Mouse (Mus musculus) MEL (cell line): ENCODE measurements around the gene Ilf3. TPM values are rescaled to one million over a fixed set of nuclear protein-coding genes. Genes with fewer than 3 reads are reported as not detected.
A peak's percentile ranks its signal among the peaks of the same experiment; 100 is the strongest.

Source experiments
- DNase-seq: peaks from one replicate; pipeline ENCODE4 v3.0.0; 2011; ENCODE audit warnings: low read depth, low spot score
- H3K27ac ChIP-seq: 2 replicates; pipeline ENCODE4 v1.5.1; 2012; ENCODE audit warnings: low read depth, mild to moderate bottlenecking, control low read depth, low read length, moderate library complexity; ENCODE audit not compliant: control insufficient read depth
- H3K27me3 ChIP-seq, 2 experiments: fragments of 150-350 bp in 1 of 2; sonication (generic) in 1 of 2; 2 replicates each; pipeline ENCODE4 v1.6.1; 2012; ENCODE audit warnings: low read length in 2 of 2, mild to moderate bottlenecking in 2 of 2, improper control_type of control experiment in 1 of 2, moderate library complexity in 1 of 2; ENCODE audit not compliant: insufficient read depth in 2 of 2, control insufficient read depth in 1 of 2
- H3K36me3 ChIP-seq, 2 experiments: 2 replicates each; pipeline ENCODE4 v1.6.1; 2012 to 2014; ENCODE audit warnings: low read length in 2 of 2, improper control_type of control experiment in 1 of 2, inconsistent platforms in 1 of 2, mild to moderate bottlenecking in 1 of 2; ENCODE audit not compliant: insufficient read depth in 2 of 2, control insufficient read depth in 1 of 2
- H3K4me1 ChIP-seq, 2 experiments: fragments of 150-350 bp in 1 of 2; sonication (generic) in 1 of 2; 2 replicates each; pipeline ENCODE4 v1.6.1; 2012; ENCODE audit warnings: low read length in 2 of 2, improper control_type of control experiment in 1 of 2, mild to moderate bottlenecking in 1 of 2; ENCODE audit not compliant: insufficient read depth in 2 of 2, control insufficient read depth in 1 of 2
- H3K4me3 ChIP-seq, 2 experiments: fragments of 150-350 bp in 1 of 2; sonication (generic) in 1 of 2; 2 replicates each; pipeline ENCODE4 v1.5.1; 2012; ENCODE audit warnings: low read depth in 2 of 2, low read length in 2 of 2, mild to moderate bottlenecking in 2 of 2, moderate library complexity in 2 of 2, control low read depth in 1 of 2, improper control_type of control experiment in 1 of 2; ENCODE audit not compliant: control insufficient read depth in 1 of 2, insufficient read depth in 1 of 2
- H3K79me2 ChIP-seq: 2 replicates; pipeline ENCODE4 v1.6.1; 2012; ENCODE audit warnings: mild to moderate bottlenecking, low read length, moderate library complexity; ENCODE audit not compliant: control insufficient read depth, poor library complexity, insufficient read depth
- H3K9ac ChIP-seq: 2 replicates; pipeline ENCODE4 v1.6.1; 2012; ENCODE audit warnings: low read depth, mild to moderate bottlenecking, control low read depth, low read length, moderate library complexity; ENCODE audit not compliant: control insufficient read depth, poor library complexity, severe bottlenecking
- H3K9me3 ChIP-seq: fragments of 150-350 bp; sonication (generic); replicated peaks from 2 replicates; pipeline ENCODE4 v1.6.1; 2012; ENCODE audit warnings: mild to moderate bottlenecking, low read length, improper control_type of control experiment, moderate library complexity; ENCODE audit not compliant: insufficient read depth
- BHLHE40 ChIP-seq: IDR thresholded peaks from 2 replicates; pipeline ENCODE4 v1.6.1; 2012; ENCODE audit warnings: low read depth, mild to moderate bottlenecking, inconsistent platforms, low read length, improper control_type of control experiment, borderline replicate concordance
- CHD1 ChIP-seq: IDR thresholded peaks from 2 replicates; pipeline ENCODE4 v1.6.1; 2012; ENCODE audit warnings: low read depth, mild to moderate bottlenecking, inconsistent platforms, low read length, improper control_type of control experiment
- CHD2 ChIP-seq: IDR thresholded peaks from 2 replicates; pipeline ENCODE4 v1.6.1; 2011; ENCODE audit warnings: low read length, improper control_type of control experiment
- CTCF ChIP-seq, 3 experiments: IDR thresholded peaks in 2 of 3; conservative IDR thresholded peaks in 1 of 3; 2 replicates each; pipeline ENCODE4 v1.5.1; 2011 to 2012; ENCODE audit warnings: low read length in 3 of 3, low read depth in 2 of 3, mild to moderate bottlenecking in 2 of 3, improper control_type of control experiment in 1 of 3, inconsistent platforms in 1 of 3, mixed read lengths in 1 of 3, moderate library complexity in 1 of 3; ENCODE audit not compliant: control insufficient read depth in 1 of 3, insufficient read depth in 1 of 3, poor library complexity in 1 of 3, severe bottlenecking in 1 of 3
- E2F4 ChIP-seq: IDR thresholded peaks from 2 replicates; pipeline ENCODE4 v1.6.1; 2011; ENCODE audit warnings: low read depth, low read length, improper control_type of control experiment, borderline replicate concordance
- EP300 ChIP-seq, 2 experiments: IDR thresholded peaks; 2 replicates each; pipeline ENCODE4 v1.6.1; 2011; ENCODE audit warnings: improper control_type of control experiment in 2 of 2, low read length in 2 of 2, low read depth in 1 of 2, mild to moderate bottlenecking in 1 of 2
- ETS1 ChIP-seq: IDR thresholded peaks from 2 replicates; pipeline ENCODE4 v1.6.1; 2012; ENCODE audit warnings: low read depth, mild to moderate bottlenecking, inconsistent platforms, low read length, improper control_type of control experiment, moderate library complexity
- GABPA ChIP-seq: IDR thresholded peaks from 2 replicates; pipeline ENCODE4 v1.6.1; 2012; ENCODE audit warnings: low read depth, mild to moderate bottlenecking, inconsistent platforms, low read length, improper control_type of control experiment, moderate library complexity
- GATA1 ChIP-seq: IDR thresholded peaks from 2 replicates; pipeline ENCODE4 v1.6.1; 2011; ENCODE audit warnings: low read depth, low read length, improper control_type of control experiment
- HCFC1 ChIP-seq: IDR thresholded peaks from 2 replicates; pipeline ENCODE4 v1.6.1; 2012; ENCODE audit warnings: low read depth, mild to moderate bottlenecking, inconsistent platforms, low read length, improper control_type of control experiment, moderate library complexity
- JUND ChIP-seq: IDR thresholded peaks from 2 replicates; pipeline ENCODE4 v1.6.1; 2011; ENCODE audit warnings: low read depth, mild to moderate bottlenecking, improper control_type of control experiment, low read length
- KAT2A ChIP-seq: conservative IDR thresholded peaks from 2 replicates; pipeline ENCODE4 v1.6.1; 2012; ENCODE audit warnings: low read depth, low read length, improper control_type of control experiment, inconsistent platforms
- MAFK ChIP-seq: IDR thresholded peaks from 2 replicates; pipeline ENCODE4 v1.6.1; 2011; ENCODE audit warnings: low read depth, mild to moderate bottlenecking, low read length, improper control_type of control experiment, borderline replicate concordance
- MAX ChIP-seq: IDR thresholded peaks from 2 replicates; pipeline ENCODE4 v1.6.1; 2011; ENCODE audit warnings: low read length, improper control_type of control experiment
- MAZ ChIP-seq: IDR thresholded peaks from 2 replicates; pipeline ENCODE4 v1.6.1; 2012; ENCODE audit warnings: low read depth, mild to moderate bottlenecking, inconsistent platforms, low read length, improper control_type of control experiment
- MEF2A ChIP-seq: IDR thresholded peaks from 2 replicates; pipeline ENCODE4 v1.6.1; 2014; ENCODE audit warnings: low read depth, mild to moderate bottlenecking, inconsistent platforms, low read length, improper control_type of control experiment; ENCODE audit not compliant: poor library complexity, insufficient replicate concordance, severe bottlenecking; ENCODE audit errors: extremely low read depth
- MXI1 ChIP-seq: IDR thresholded peaks from 2 replicates; pipeline ENCODE4 v1.6.1; 2011; ENCODE audit warnings: mild to moderate bottlenecking, low read depth, low read length, improper control_type of control experiment
- MYB ChIP-seq: IDR thresholded peaks from 2 replicates; pipeline ENCODE4 v1.6.1; 2011; ENCODE audit warnings: mild to moderate bottlenecking, low read depth, low read length, improper control_type of control experiment
- MYC ChIP-seq: IDR thresholded peaks from 2 replicates; pipeline ENCODE4 v1.6.1; 2011; ENCODE audit warnings: low read depth, mild to moderate bottlenecking, low read length, improper control_type of control experiment, moderate library complexity
- NRF1 ChIP-seq: IDR thresholded peaks from 2 replicates; pipeline ENCODE4 v1.6.1; 2014; ENCODE audit warnings: low read depth, mild to moderate bottlenecking, inconsistent platforms, low read length, improper control_type of control experiment, moderate library complexity; ENCODE audit not compliant: poor library complexity, insufficient read depth, severe bottlenecking
- POLR2A ChIP-seq, 2 experiments: IDR thresholded peaks; 2 replicates each; pipeline ENCODE4 v1.6.1; 2011 to 2012; ENCODE audit warnings: low read length in 2 of 2, mild to moderate bottlenecking in 2 of 2, control low read depth in 1 of 2, improper control_type of control experiment in 1 of 2, low read depth in 1 of 2, moderate library complexity in 1 of 2; ENCODE audit not compliant: control insufficient read depth in 1 of 2, insufficient read depth in 1 of 2, poor library complexity in 1 of 2
- POLR2AphosphoS2 ChIP-seq: IDR thresholded peaks from 2 replicates; pipeline ENCODE4 v1.6.1; 2011; ENCODE audit warnings: low read length, improper control_type of control experiment
- POLR2AphosphoS5 ChIP-seq: IDR thresholded peaks from 2 replicates; pipeline ENCODE4 v1.6.1; 2012; ENCODE audit warnings: low read depth, borderline replicate concordance, mild to moderate bottlenecking, inconsistent platforms, low read length, moderate library complexity, mixed read lengths
- RAD21 ChIP-seq: IDR thresholded peaks from 2 replicates; pipeline ENCODE4 v1.6.1; 2011; ENCODE audit warnings: mild to moderate bottlenecking, low read depth, low read length, improper control_type of control experiment
- RCOR1 ChIP-seq: IDR thresholded peaks from 2 replicates; pipeline ENCODE4 v1.6.1; 2012; ENCODE audit warnings: low read depth, mild to moderate bottlenecking, inconsistent platforms, low read length, improper control_type of control experiment
- SIN3A ChIP-seq: IDR thresholded peaks from 2 replicates; pipeline ENCODE4 v1.6.1; 2012; ENCODE audit warnings: low read length, improper control_type of control experiment, inconsistent platforms
- SMC3 ChIP-seq: IDR thresholded peaks from 2 replicates; pipeline ENCODE4 v1.6.1; 2011; ENCODE audit warnings: low read depth, low read length, improper control_type of control experiment
- TAL1 ChIP-seq: IDR thresholded peaks from 2 replicates; pipeline ENCODE4 v1.6.1; 2012; ENCODE audit warnings: mild to moderate bottlenecking, inconsistent platforms, low read length, moderate library complexity, mixed read lengths
- TBP ChIP-seq: IDR thresholded peaks from 2 replicates; pipeline ENCODE4 v1.8.0; 2011; ENCODE audit warnings: low read depth, low read length, improper control_type of control experiment
- TCF12 ChIP-seq: IDR thresholded peaks from 2 replicates; pipeline ENCODE4 v1.6.1; 2014; ENCODE audit warnings: low read depth, mild to moderate bottlenecking, inconsistent platforms, low read length, improper control_type of control experiment, moderate library complexity
- UBTF ChIP-seq: IDR thresholded peaks from 2 replicates; pipeline ENCODE4 v1.6.1; 2012; ENCODE audit warnings: low read depth, mild to moderate bottlenecking, inconsistent platforms, low read length, improper control_type of control experiment, moderate library complexity, borderline replicate concordance; ENCODE audit not compliant: insufficient read depth
- USF1 ChIP-seq: IDR thresholded peaks from 2 replicates; pipeline ENCODE4 v1.6.1; 2014; ENCODE audit warnings: low read depth, mild to moderate bottlenecking, inconsistent platforms, low read length, improper control_type of control experiment, moderate library complexity
- USF2 ChIP-seq, 2 experiments: IDR thresholded peaks; 2 replicates each; pipeline ENCODE4 v1.6.1; 2011 to 2012; ENCODE audit warnings: improper control_type of control experiment in 2 of 2, low read length in 2 of 2, borderline replicate concordance in 1 of 2, inconsistent platforms in 1 of 2, low read depth in 1 of 2, mild to moderate bottlenecking in 1 of 2; ENCODE audit not compliant: insufficient read depth in 1 of 2
- ZC3H11A ChIP-seq: IDR thresholded peaks from 2 replicates; pipeline ENCODE4 v1.6.1; 2012; ENCODE audit warnings: low read depth, mild to moderate bottlenecking, inconsistent platforms, low read length, improper control_type of control experiment
- ZKSCAN1 ChIP-seq: IDR thresholded peaks from 2 replicates; pipeline ENCODE4 v1.6.1; 2012; ENCODE audit warnings: low read depth, mild to moderate bottlenecking, inconsistent platforms, low read length, improper control_type of control experiment, moderate library complexity
- ZMIZ1 ChIP-seq: IDR thresholded peaks from 2 replicates; pipeline ENCODE4 v1.6.1; 2012; ENCODE audit warnings: low read depth, mild to moderate bottlenecking, inconsistent platforms, low read length, improper control_type of control experiment, moderate library complexity
- ZNF384 ChIP-seq: IDR thresholded peaks from 2 replicates; pipeline ENCODE4 v1.6.1; 2012; ENCODE audit warnings: low read depth, mild to moderate bottlenecking, inconsistent platforms, low read length, improper control_type of control experiment
- polyA plus RNA-seq, 2 experiments: library from polyadenylated mRNA; stranded (reverse) in 1 of 2; unstranded in 1 of 2; fragments of >175 nt in 1 of 2; fragments of >200 nt in 1 of 2; gene quantifications; 2 replicates each; pipeline versions ENCODE4 v1.2.1 to v1.2.4; 2012; ENCODE audit warnings: low replicate concordance in 2 of 2, low read depth in 1 of 2; ENCODE audit not compliant: insufficient read length in 2 of 2, insufficient read depth in 1 of 2, missing spikeins in 1 of 2
- total RNA-seq: library from RNA; depleted of rRNA; stranded (reverse); fragments of 300-350 nt; gene quantifications from 2 replicates; pipeline ENCODE4 v1.2.3, GENCODE M21; 2012

Gene Ilf3
- total and polyA plus RNA-seq, 3 experiments = 67.4 to 519 (median 210) TPM

DNA sequence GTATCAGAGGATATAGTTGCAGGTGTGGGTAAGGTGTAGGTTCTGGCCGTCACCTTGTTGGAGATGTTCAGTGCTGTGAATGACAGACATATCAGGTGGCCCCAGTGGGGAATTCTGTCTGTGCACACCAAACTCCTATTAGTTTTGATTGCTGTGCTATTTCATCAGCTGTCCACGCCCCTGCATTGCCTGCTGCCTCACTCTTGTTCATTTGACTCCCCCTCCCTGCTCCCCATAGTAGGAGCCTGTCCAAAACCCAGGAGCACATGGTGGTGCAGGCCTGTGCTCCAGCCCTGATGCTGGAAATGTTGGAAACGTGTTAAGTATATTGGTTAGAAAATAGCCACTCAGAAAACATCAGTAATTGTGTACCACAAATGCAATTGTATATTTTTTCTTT, 71.8 kb downstream of the Ilf3 start:
- Histone ChIP-seq H3K27ac (peak overlapping the region; percentile 73), H3K9me3 (no peaks in the 10 kb centered on the region), H3K36me3 (peaks cover 42 to 50% of the 10 kb centered on the region in 2 experiments), H3K4me3 (no peak overlapping the region), H3K4me1 (peaks cover 49 to 55% of the 10 kb centered on the region in 2 experiments), H3K27me3 (no peaks in the 10 kb centered on the region), H3K9ac (peak overlapping the region; percentile 55), H3K79me2 (peaks cover 72% of the 10 kb centered on the region)
- DNase-seq = peak; percentile 95
- TF ChIP-seq USF2 (IDR thresholded peaks at IDR 0.05; ENCODE audit: borderline replicate concordance in 1 of 2, insufficient read depth in 1 of 2, low read depth in 1 of 2, low read length in 2 of 2) (0 out of 4 replicates have a peak, but pooled peaks of 1 of the 2 experiments have one; percentile 29), EP300 (IDR thresholded peaks at IDR 0.05; ENCODE audit: low read depth in 1 of 2, low read length in 2 of 2) (peak; percentile 55 to 88; a peak in 3 of 4 replicates), RAD21 (no peak), SIN3A (peak; percentile 86), RCOR1 (peak; percentile 40; the same call in 1 of the 2 replicates), USF1 (peak; percentile 77; the same call in 1 of the 2 replicates), ZMIZ1 (0 out of 2 replicates have a peak, but pooled peaks have one; percentile 18), SMC3 (no peak; the same call in 1 of the 2 replicates), MYC (peak; percentile 96), CTCF (IDR thresholded peaks at IDR 0.05 in 2 of 3, conservative IDR thresholded peaks at IDR 0.05 in 1 of 3; ENCODE audit: control insufficient read depth in 1 of 3, insufficient read depth in 1 of 3, low read depth in 2 of 3, low read length in 3 of 3, poor library complexity in 1 of 3, severe bottlenecking in 1 of 3) (no peak), ZNF384 (no peak), POLR2AphosphoS5 (no peak), ZC3H11A (no peak), NRF1 (peak; percentile 35; the same call in 1 of the 2 replicates), MAX (peak; percentile 95), TCF12 (peak; percentile 81), CHD1 (no peak), MEF2A (peak; percentile 78; the same call in 1 of the 2 replicates), JUND (no peak), GABPA (no peak), CHD2 (no peak), MAZ (peak; percentile 86; the same call in 1 of the 2 replicates), E2F4 (no peak), TAL1 (no peak), MXI1 (peak; percentile 98), KAT2A (peak; percentile 79), HCFC1 (peak; percentile 63), ZKSCAN1 (peak; percentile 51), BHLHE40 (peak; percentile 42), POLR2AphosphoS2 (peak; percentile 89), UBTF (no peak), MYB (no peak), GATA1 (peak; percentile 25; the same call in 1 of the 2 replicates), TBP (0 out of 2 replicates have a peak, but pooled peaks have one; percentile 58), POLR2A (IDR thresholded peaks at IDR 0.05; ENCODE audit: control insufficient read depth in 1 of 2, insufficient read depth in 1 of 2, low read depth in 1 of 2, low read length in 2 of 2, poor library complexity in 1 of 2) (peak in 1 of 2 experiments; percentile 57; a peak in 2 of 4 replicates), ETS1 (peak; percentile 94), MAFK (0 out of 2 replicates have a peak, but pooled peaks have one; percentile 62)
